8 mouse cellular contexts compared by ENCODE assay signal in the genomic region with DNA sequence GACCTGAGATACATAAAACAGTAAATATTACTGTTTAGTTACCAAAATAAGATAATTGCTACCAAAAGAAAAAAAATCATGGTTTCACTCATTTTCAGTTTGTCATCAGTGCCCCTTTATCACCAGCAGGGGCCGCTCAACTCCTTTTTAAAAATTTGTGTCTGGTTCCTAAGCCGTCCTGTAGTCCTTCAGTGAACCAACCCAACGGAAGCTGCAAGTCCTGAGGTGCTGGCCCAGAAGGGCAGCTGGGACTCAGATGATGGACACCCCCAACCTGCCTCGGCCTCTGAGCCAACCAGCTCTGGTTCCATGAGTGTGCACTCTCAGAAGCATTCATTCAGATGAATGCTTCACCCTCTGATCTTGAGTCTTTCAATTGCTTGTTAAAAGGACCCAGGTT. TPM values are rescaled to one million over a fixed set of nuclear protein-coding genes. Genes with fewer than 3 reads are reported as not detected.
DNase-seq lines count a peak whose midpoint lies in the region; ATAC-seq and TF ChIP-seq lines count a peak whose summit lies in the region.

No protein-coding gene starts in this region.

- no peak overlapping the region for H3K27ac ChIP-seq in spleen, adult 2 months (ENCODE audit: insufficient read depth, low read length)
- no peak overlapping the region for H3K27ac ChIP-seq in embryonic facial prominence, embryonic 11.5 days (replicated peaks; ENCODE audit: low read depth, low read length)
- no peak overlapping the region for H3K27ac ChIP-seq in hindbrain, embryonic 16.5 days (ENCODE audit: low read depth, low read length)
- H3K27ac ChIP-seq in limb, embryonic 14.5 days (replicated peaks; ENCODE audit: low read depth, low read length): no peak overlapping the region

- H3K9me3 ChIP-seq in embryonic facial prominence, embryonic 11.5 days (replicated peaks; ENCODE audit: control insufficient read depth, low read length): no peaks in the 10 kb centered on the region
- no peaks in the 10 kb centered on the region for H3K9me3 ChIP-seq in hindbrain, embryonic 16.5 days (ENCODE audit: control insufficient read depth, low read length)
- no peaks in the 10 kb centered on the region for H3K9me3 ChIP-seq in limb, embryonic 14.5 days (ENCODE audit: control insufficient read depth, low read length)

- no peaks in the 10 kb centered on the region for H3K27me3 ChIP-seq in spleen, adult 2 months (ENCODE audit: control insufficient read depth, insufficient read depth, low read length)
- no peaks in the 10 kb centered on the region for H3K27me3 ChIP-seq in embryonic facial prominence, embryonic 11.5 days (ENCODE audit: control insufficient read depth, insufficient read depth, low read length)
- H3K27me3 ChIP-seq in hindbrain, embryonic 16.5 days (replicated peaks; ENCODE audit: control insufficient read depth, insufficient read depth, low read length): no peaks in the 10 kb centered on the region
- H3K27me3 ChIP-seq in limb, embryonic 14.5 days (ENCODE audit: control insufficient read depth, insufficient read depth, low read length): no peaks in the 10 kb centered on the region
- H3K27me3 ChIP-seq in myocyte (ENCODE audit: control insufficient read depth, insufficient read depth, insufficient read length): no peaks in the 10 kb centered on the region

- peaks cover 3% of the 10 kb centered on the region; the same call in 1 of the 2 replicates for H3K4me1 ChIP-seq in spleen, adult 2 months (ENCODE audit: control insufficient read depth, insufficient read depth, insufficient read length)
- no peaks in the 10 kb centered on the region for H3K4me1 ChIP-seq in embryonic facial prominence, embryonic 11.5 days (ENCODE audit: control insufficient read depth, insufficient read depth, low read length)
- H3K4me1 ChIP-seq in hindbrain, embryonic 16.5 days (ENCODE audit: control insufficient read depth, insufficient read depth, low read depth, low read length): no peaks in the 10 kb centered on the region
- H3K4me1 ChIP-seq in limb, embryonic 14.5 days (ENCODE audit: control insufficient read depth, insufficient read depth, low read length): peaks cover 20% of the 10 kb centered on the region

- TF ChIP-seq POLR2A in spleen, adult 2 months (IDR thresholded peaks at IDR 0.05; ENCODE audit: low read depth, low read length): no peak
- TF ChIP-seq POLR2A in limb, embryonic 14.5 days (IDR thresholded peaks at IDR 0.05; ENCODE audit: borderline replicate concordance, extremely low read depth, insufficient read depth, insufficient read length): no peak
- no peak for TF ChIP-seq POLR2A in myocyte (IDR thresholded peaks at IDR 0.05; ENCODE audit: insufficient read length, low read depth)

- 4% methylated on average over 4 of the region's 4 CpGs for WGBS in spleen, adult 2 months
- 6% methylated on average over 4 of the region's 4 CpGs for WGBS in embryonic facial prominence, embryonic 11.5 days
- WGBS in hindbrain, embryonic 16.5 days: 4% methylated on average over 4 of the region's 4 CpGs
- 4% methylated on average over 4 of the region's 4 CpGs for WGBS in limb, embryonic 14.5 days

- no peak; the same call in 1 of the 2 replicates for ATAC-seq in embryonic facial prominence, embryonic 11.5 days (replicated peaks; ENCODE audit: insufficient number of reproducible peaks, low FRiP score, low TSS enrichment, low read depth)
- ATAC-seq in hindbrain, embryonic 16.5 days: peak; percentile 65
- peak; percentile 34; the same call in 1 of the 2 replicates for ATAC-seq in limb, embryonic 14.5 days (ENCODE audit: low FRiP score, low read depth)

- no peak overlapping the region for H3K4me3 ChIP-seq in spleen, adult 2 months (ENCODE audit: extremely low read depth, insufficient read depth, insufficient read length)
- no peak overlapping the region for H3K4me3 ChIP-seq in embryonic facial prominence, embryonic 11.5 days (ENCODE audit: low read depth, low read length)
- H3K4me3 ChIP-seq in hindbrain, embryonic 16.5 days (ENCODE audit: low read length): no peak overlapping the region
- no peak overlapping the region for H3K4me3 ChIP-seq in limb, embryonic 14.5 days (replicated peaks; ENCODE audit: low read length)
- no peak overlapping the region for H3K4me3 ChIP-seq in myocyte

- H3ac ChIP-seq in myocyte (ENCODE audit: control insufficient read depth, insufficient read length): no peak overlapping the region

- TF ChIP-seq CTCF in spleen, adult 2 months (IDR thresholded peaks at IDR 0.05; ENCODE audit: extremely low read depth, insufficient read depth, insufficient read length, insufficient replicate concordance): peak; percentile 46; the same call in 1 of the 2 replicates

- DNase-seq in spleen, adult 2 months (ENCODE audit: low read depth in 1 of 2, low spot score in 2 of 2): peak in 1 of 2 experiments; percentile 42
- DNase-seq in spleen, adult 12 weeks (ENCODE audit: low spot score): no peak
- DNase-seq in adrenal gland, postnatal 10 days: peak; percentile 75
- peak; percentile 77 for DNase-seq in embryonic facial prominence, embryonic 11.5 days (ENCODE audit: low spot score)
- DNase-seq in limb, embryonic 14.5 days (ENCODE audit: low spot score): peak; percentile 72
- DNase-seq in thymus, postnatal 4 days: peak; percentile 61

- peaks cover 4% of the 10 kb centered on the region; the same call in 1 of the 2 replicates for H3K36me3 ChIP-seq in spleen, adult 2 months (ENCODE audit: control insufficient read depth, insufficient read depth, low read length)
- no peaks in the 10 kb centered on the region for H3K36me3 ChIP-seq in embryonic facial prominence, embryonic 11.5 days (replicated peaks; ENCODE audit: control insufficient read depth, insufficient read depth, low read depth, low read length)
- no peaks in the 10 kb centered on the region; the same call in none of the 2 replicates for H3K36me3 ChIP-seq in hindbrain, embryonic 16.5 days (ENCODE audit: control insufficient read depth, insufficient read depth, low read length)
- H3K36me3 ChIP-seq in limb, embryonic 14.5 days (ENCODE audit: control insufficient read depth, insufficient read depth, low read length): peaks cover 6% of the 10 kb centered on the region; the same call in 1 of the 2 replicates
- H3K36me3 ChIP-seq in myocyte (ENCODE audit: control insufficient read depth, insufficient read depth): no peaks in the 10 kb centered on the region

- H3K9ac ChIP-seq in embryonic facial prominence, embryonic 11.5 days (replicated peaks; ENCODE audit: low read length): no peak overlapping the region
- no peak overlapping the region for H3K9ac ChIP-seq in hindbrain, embryonic 16.5 days (ENCODE audit: low read depth, low read length)
- H3K9ac ChIP-seq in limb, embryonic 14.5 days (ENCODE audit: low read depth, low read length, severe bottlenecking): no peak overlapping the region

- H3K79me2 ChIP-seq in myocyte (ENCODE audit: control insufficient read depth, insufficient read depth): no peaks in the 10 kb centered on the region

- no peak overlapping the region for H3K4me2 ChIP-seq in embryonic facial prominence, embryonic 11.5 days (ENCODE audit: low read depth, low read length)
- H3K4me2 ChIP-seq in hindbrain, embryonic 16.5 days (ENCODE audit: low read length): no peak overlapping the region
- no peak overlapping the region for H3K4me2 ChIP-seq in limb, embryonic 14.5 days (replicated peaks; ENCODE audit: low read depth, low read length, severe bottlenecking)
- H3K4me2 ChIP-seq in myocyte (ENCODE audit: low read depth): peak overlapping the region; percentile 35

TF ChIP-seq in myocyte, 11 proteins besides CTCF, POLR2A, EP300 and RAD21:
- no peak for TF ChIP-seq TCF3 (IDR thresholded peaks at IDR 0.05; ENCODE audit: insufficient read length, low read depth)

RNA-seq across cellular contexts. Expression of gene Cep63, which starts 10.2 kb away (rescaled TPM):
- polyA plus RNA-seq in spleen, adult 2 months (2012; rRNA removed): 4.1 and 4.2 TPM in 2 replicates
- 10 to 100 TPM; 31.1 TPM for total RNA-seq in adrenal gland, postnatal 10 days (2021)
- polyA plus RNA-seq in embryonic facial prominence, embryonic 11.5 days (2014; fragmentation: Nextera tagmentation; extraction: Ambion mirVana): 53.2 and 53.7 TPM in 2 replicates
- 33.2 and 34.4 TPM in 2 replicates for polyA plus RNA-seq in hindbrain, embryonic 16.5 days (2015; fragmentation: Nextera tagmentation; extraction: Ambion mirVana)
- polyA plus RNA-seq in limb, embryonic 14.5 days (2012; rRNA removed): 15.2 and 28.1 TPM in 2 replicates
- 44.1 and 45.3 TPM in 2 replicates for polyA plus RNA-seq in limb, embryonic 14.5 days (2014; fragmentation: Nextera tagmentation; extraction: Ambion mirVana)
- polyA plus RNA-seq in myocyte (2012; fragmentation: generic; extraction: Trizol): 8.8 TPM

RNA-seq across cellular contexts. Expression of gene Anapc13, which starts 10.5 kb away (rescaled TPM):
- 26.7 and 34.1 TPM in 2 replicates for polyA plus RNA-seq in spleen, adult 2 months (2012; rRNA removed)
- 100 to 1,000 TPM; 291 to 319 TPM for total RNA-seq in adrenal gland, postnatal 10 days (2021)
- polyA plus RNA-seq in embryonic facial prominence, embryonic 11.5 days (2014; fragmentation: Nextera tagmentation; extraction: Ambion mirVana): 148 and 161 TPM in 2 replicates
- 133 and 146 TPM in 2 replicates for polyA plus RNA-seq in hindbrain, embryonic 16.5 days (2015; fragmentation: Nextera tagmentation; extraction: Ambion mirVana)
- polyA plus RNA-seq in limb, embryonic 14.5 days (2012; rRNA removed): 88.7 and 191 TPM in 2 replicates
- polyA plus RNA-seq in limb, embryonic 14.5 days (2014; fragmentation: Nextera tagmentation; extraction: Ambion mirVana): 169 and 177 TPM in 2 replicates
- 144 TPM for polyA plus RNA-seq in myocyte (2012; fragmentation: generic; extraction: Trizol)
